Mouse (Mus musculus) fibroblast of lung, adult 2 months (primary cell): ENCODE data around the gene Atp5j.

Experiments used
- DNase-seq: peaks from one replicate; pipeline ENCODE4 v3.0.0-alpha.2; 2011; ENCODE audit warnings: low read depth

Atp5j gene

GRCm38 (mm10) chr16:84807874-84808273, 27.6 kb downstream of the Atp5j start:
- DNase-seq = no peak

- no peak for DNase-seq
Measured at GRCm38 (mm10) chr16:84806175-84806574, 29.2 kb downstream of the Atp5j start.

- no peak for DNase-seq
Measured at GRCm38 (mm10) chr16:84804866-84805265, 30.6 kb downstream of the Atp5j start.

GRCm38 (mm10) chr16:84802217-84802616, 33.2 kb downstream of the Atp5j start:
- DNase-seq = no peak

- DNase-seq = no peak
Measured at GRCm38 (mm10) chr16:84800038-84800437, 35.4 kb downstream of the Atp5j start.

- DNase-seq = no peak
Measured at GRCm38 (mm10) chr16:84796678-84797077, 38.7 kb downstream of the Atp5j start.

GRCm38 (mm10) chr16:84795337-84795736, 40.1 kb downstream of the Atp5j start:
- no peak for DNase-seq

GRCm38 (mm10) chr16:84793401-84793800, 42.0 kb downstream of the Atp5j start:
- DNase-seq = no peak

- DNase-seq = no peak
Measured at GRCm38 (mm10) chr16:84790595-84791165, 44.7 kb downstream of the Atp5j start.

- no peak for DNase-seq
Measured at GRCm38 (mm10) chr16:84784966-84785365, 50.5 kb downstream of the Atp5j start.

- no peak for DNase-seq
Measured at GRCm38 (mm10) chr16:84783279-84783678, 52.1 kb downstream of the Atp5j start.

- DNase-seq = no peak
Measured at GRCm38 (mm10) chr16:84779718-84780117, 55.7 kb downstream of the Atp5j start.

- no peak for DNase-seq
Measured at GRCm38 (mm10) chr16:84778861-84779630, 56.4 kb downstream of the Atp5j start.

- no peak for DNase-seq
Measured at GRCm38 (mm10) chr16:84778431-84778830, 57.0 kb downstream of the Atp5j start.
